Mouse (Mus musculus) kidney, postnatal 0 days (tissue): ENCODE data around the gene Sbds. TPM values are rescaled to one million over a fixed set of nuclear protein-coding genes. Genes with fewer than 3 reads are reported as not detected.

Experiments
- ATAC-seq: fragments of 200-750 bp; cut with Nextera tagmentation; replicated peaks from 2 replicates; pipeline ENCODE4 v1.8.0; 2017; ENCODE audit warnings: low read depth, moderate number of reproducible peaks, moderate TSS enrichment, moderate library complexity; ENCODE audit not compliant: low FRiP score
- DNase-seq: peaks from one replicate; pipeline ENCODE4 v3.0.0-alpha.2; 2016; ENCODE audit warnings: low spot score
- H3K27ac ChIP-seq: fragments of 300-500 bp; sonication (generic); 2 replicates; pipeline ENCODE4 v1.5.1; 2014; ENCODE audit warnings: mild to moderate bottlenecking
- H3K27me3 ChIP-seq: fragments of 300-500 bp; sonication (generic); 2 replicates; pipeline ENCODE4 v1.6.1; 2014; ENCODE audit warnings: low read length, mixed read lengths; ENCODE audit not compliant: insufficient read depth
- H3K36me3 ChIP-seq: fragments of 300-500 bp; sonication (generic); 2 replicates; pipeline ENCODE4 v1.6.1; 2014; ENCODE audit warnings: low read length, mixed read lengths; ENCODE audit not compliant: insufficient read depth
- H3K4me1 ChIP-seq: fragments of 300-500 bp; sonication (generic); replicated peaks from 2 replicates; pipeline ENCODE4 v1.6.1; 2014; ENCODE audit warnings: antibody characterized with exemption, low read length, mixed read lengths; ENCODE audit not compliant: insufficient read depth
- H3K4me2 ChIP-seq: fragments of 300-500 bp; sonication (generic); 2 replicates; pipeline ENCODE4 v1.6.1; 2014; ENCODE audit warnings: mild to moderate bottlenecking, low read length, moderate library complexity, mixed read lengths
- H3K4me3 ChIP-seq: fragments of 300-500 bp; sonication (generic); replicated peaks from 2 replicates; pipeline ENCODE4 v1.5.1; 2014; ENCODE audit warnings: low read depth, low read length
- H3K9ac ChIP-seq: fragments of 300-500 bp; sonication (generic); 2 replicates; pipeline ENCODE4 v1.6.1; 2014; ENCODE audit warnings: low read depth, low read length
- H3K9me3 ChIP-seq: fragments of 300-500 bp; sonication (generic); replicated peaks from 2 replicates; pipeline ENCODE4 v1.6.1; 2016; ENCODE audit warnings: low read length, inconsistent platforms, mixed read lengths
- CTCF ChIP-seq: IDR thresholded peaks from 2 replicates; pipeline ENCODE4 v1.5.1; 2016; ENCODE audit warnings: antibody characterized with exemption, low read depth, mild to moderate bottlenecking, moderate library complexity
- WGBS: fragments of 180-500 bp; shearing (Covaris S2); extraction: QIAGEN DNeasy Blood & Tissue Kit; methylation state at CpG from one replicate; pipeline ENCODE4 v1.1.7; 2014; 5-methylcytosine and 5-hydroxymethylcytosine counted together
- polyA plus RNA-seq: library from polyadenylated mRNA; unstranded; fragments of >200 nt; fragmentation: Nextera tagmentation; extraction: Ambion mirVana; gene quantifications from 2 replicates; pipeline ENCODE4 v1.2.1, GENCODE M21; 2015

Gene Sbds
- polyA plus RNA-seq, 1 experiment from 2014 or later: 78.5 TPM

- H3K4me3 ChIP-seq: no peak overlapping the region
- H3K9ac ChIP-seq: no peak overlapping the region
- no peak for TF ChIP-seq CTCF
- H3K27me3 ChIP-seq: no peaks in the 10 kb centered on the region
- H3K9me3 ChIP-seq: no peaks in the 10 kb centered on the region
- H3K27ac ChIP-seq: no peak overlapping the region
- no peak for ATAC-seq
- H3K36me3 ChIP-seq: peaks cover 32% of the 10 kb centered on the region
- 87% methylated on average over 11 of the region's 11 CpGs for WGBS
- H3K4me1 ChIP-seq: no peaks in the 10 kb centered on the region
- H3K4me2 ChIP-seq: no peak overlapping the region
- DNase-seq: no peak
These were observed 42.4 kb downstream of the Sbds start for GRCm38 (mm10) chr5:130212956-130213355.

- no peaks in the 10 kb centered on the region for H3K27me3 ChIP-seq
- H3K9ac ChIP-seq: no peak overlapping the region
- no peak overlapping the region for H3K4me3 ChIP-seq
- no peak overlapping the region for H3K27ac ChIP-seq
- peaks cover 32% of the 10 kb centered on the region for H3K36me3 ChIP-seq
- H3K4me1 ChIP-seq: no peaks in the 10 kb centered on the region
- H3K9me3 ChIP-seq: no peaks in the 10 kb centered on the region
- WGBS: 93% methylated on average over 4 of the region's 4 CpGs
- DNase-seq: no peak
- no peak overlapping the region for H3K4me2 ChIP-seq
- no peak for TF ChIP-seq CTCF
- ATAC-seq: no peak
These were observed 48.0 kb downstream of the Sbds start for GRCm38 (mm10) chr5:130207299-130207698.

GRCm38 (mm10) chr5:130205441-130206023, 49.8 kb downstream of the Sbds start:
- Histone ChIP-seq H3K36me3 (peaks cover 23% of the 10 kb centered on the region), H3K4me1 (no peaks in the 10 kb centered on the region), H3K9me3 (no peaks in the 10 kb centered on the region), H3K4me3 (no peak overlapping the region), H3K27me3 (no peaks in the 10 kb centered on the region), H3K27ac (no peak overlapping the region), H3K4me2 (no peak overlapping the region), H3K9ac (no peak overlapping the region)
- ATAC-seq: no peak
- no peak for TF ChIP-seq CTCF
- no peak for DNase-seq
- 92% methylated on average over 3 of the region's 3 CpGs for WGBS

- peak overlapping the region; percentile 34; the same call in 1 of the 2 replicates for H3K27ac ChIP-seq
- no peak overlapping the region for H3K4me3 ChIP-seq
- no peak overlapping the region for H3K9ac ChIP-seq
- peaks cover 15% of the 10 kb centered on the region for H3K36me3 ChIP-seq
- WGBS: 62% methylated on average over 6 of the region's 6 CpGs
- no peaks in the 10 kb centered on the region for H3K27me3 ChIP-seq
- H3K4me1 ChIP-seq: no peaks in the 10 kb centered on the region
- H3K9me3 ChIP-seq: no peaks in the 10 kb centered on the region
- no peak for TF ChIP-seq CTCF
- no peak overlapping the region for H3K4me2 ChIP-seq
- no peak for ATAC-seq
- DNase-seq: no peak
These were observed 50.8 kb downstream of the Sbds start for GRCm38 (mm10) chr5:130204560-130204959.

- Histone ChIP-seq H3K9me3 (no peaks in the 10 kb centered on the region), H3K4me1 (no peaks in the 10 kb centered on the region), H3K27me3 (no peaks in the 10 kb centered on the region), H3K4me2 (no peak overlapping the region), H3K4me3 (no peak overlapping the region), H3K9ac (no peak overlapping the region), H3K36me3 (peaks cover 9% of the 10 kb centered on the region), H3K27ac (no peak overlapping the region)
- no peak for ATAC-seq
- TF ChIP-seq CTCF: no peak
- WGBS: 81% methylated on average over 4 of the region's 4 CpGs
- no peak for DNase-seq
These were observed 51.4 kb downstream of the Sbds start for GRCm38 (mm10) chr5:130203948-130204347.

- peaks cover 17% of the 10 kb centered on the region; the same call in 1 of the 2 replicates for H3K36me3 ChIP-seq
- H3K27me3 ChIP-seq: no peaks in the 10 kb centered on the region
- H3K4me1 ChIP-seq: no peaks in the 10 kb centered on the region; the same call in 1 of the 2 replicates
- no peak overlapping the region for H3K4me3 ChIP-seq
- peak; percentile 89 for ATAC-seq
- H3K27ac ChIP-seq: peak overlapping the region; percentile 44; the same call in 1 of the 2 replicates
- no peak for TF ChIP-seq CTCF
- peak; percentile 31 for DNase-seq
- H3K4me2 ChIP-seq: no peak overlapping the region
- 45% methylated on average over 10 of the region's 10 CpGs for WGBS
- H3K9ac ChIP-seq: no peak overlapping the region
- H3K9me3 ChIP-seq: no peaks in the 10 kb centered on the region
These were observed 54.9 kb downstream of the Sbds start for GRCm38 (mm10) chr5:130200233-130201029.
